Mouse (Mus musculus) brain, embryonic 14.5 days (tissue): Measurements from ENCODE around the gene Mllt10.

ENCODE experiments used
- CTCF ChIP-seq: fragments of 200-500 bp; IDR thresholded peaks from 2 replicates; pipeline ENCODE4 v1.5.1; 2012; ENCODE audit warnings: inconsistent platforms, mild to moderate bottlenecking, moderate library complexity, borderline replicate concordance; ENCODE audit not compliant: insufficient read depth, insufficient read length; ENCODE audit errors: extremely low read depth
- POLR2A ChIP-seq: fragments of 200-500 bp; IDR thresholded peaks from 2 replicates; pipeline ENCODE4 v1.6.1; 2012; ENCODE audit warnings: mild to moderate bottlenecking, inconsistent platforms, borderline replicate concordance; ENCODE audit not compliant: poor library complexity, insufficient read depth, insufficient read length, severe bottlenecking; ENCODE audit errors: extremely low read depth

- no peak for TF ChIP-seq CTCF
- no peak for TF ChIP-seq POLR2A
These were observed 38.8 kb downstream of the Mllt10 start for GRCm38 (mm10) chr2:18093858-18094257.
